14 mouse cellular contexts compared by ENCODE assay signal in genomic region chr7:121044251-121044650, GRCm38 (mm10).
"Had no signal": no experiment of that assay in that cellular context is flagged by ENCODE, and none has a peak within 500 bp of the region (broad histone marks: within the 10 kb centered on the region; RNA-seq: fewer than 3 reads in every experiment).

No protein-coding gene starts in this region.

- H3K27me3 ChIP-seq: limb, embryonic 12.5 days; neural tube, embryonic 12.5 days had no signal

- H3K4me2 ChIP-seq: limb, embryonic 12.5 days; neural tube, embryonic 12.5 days had no signal

- ATAC-seq: lung, postnatal 0 days had no signal

- H3K4me3 ChIP-seq: layer of hippocampus, adult 2 months; limb, embryonic 12.5 days; midbrain, embryonic 10.5 days; neural tube, embryonic 12.5 days had no signal

- DNase-seq: kidney, postnatal 10 days; kidney, postnatal 4 days; liver; lung, adult 2 months; lung, postnatal 36 days; midbrain, embryonic 14.5 days; thymus, postnatal 4 days had no signal

- H3K9me3 ChIP-seq: midbrain, embryonic 10.5 days; neural tube, embryonic 12.5 days had no signal

- H3K27ac ChIP-seq: layer of hippocampus, adult 2 months; limb, embryonic 12.5 days; liver, embryonic 14.5 days; midbrain, embryonic 10.5 days; neural tube, embryonic 12.5 days; stomach, postnatal 0 days had no signal

- H3K4me1 ChIP-seq: midbrain, embryonic 10.5 days had no signal

- H3K9ac ChIP-seq: limb, embryonic 12.5 days; liver, embryonic 14.5 days; neural tube, embryonic 12.5 days had no signal
